Mouse (Mus musculus): ENCODE data around the gene Aldh1a3.

- no peak for TF ChIP-seq CTCF (IDR thresholded peaks at IDR 0.05; ENCODE audit: borderline replicate concordance, control insufficient read depth, extremely low read depth, insufficient read depth, low read length, poor library complexity)
- no peak for TF ChIP-seq POLR2A (IDR thresholded peaks at IDR 0.05; ENCODE audit: control insufficient read depth, extremely low read depth, insufficient read depth, low read length, poor library complexity)
These were observed 84.5 kb downstream of the Aldh1a3 start for GRCm38 (mm10) chr7:66342831-66343230.
